Mouse (Mus musculus) MEL (cell line): ENCODE measurements around the gene Celf2. TPM values are rescaled to one million over a fixed set of nuclear protein-coding genes. Genes with fewer than 3 reads are reported as not detected.

Source experiments
- DNase-seq: peaks from one replicate; pipeline ENCODE4 v3.0.0; 2011; ENCODE audit warnings: low read depth, low spot score
- H3K27ac ChIP-seq: 2 replicates; pipeline ENCODE4 v1.5.1; 2012; ENCODE audit warnings: low read depth, mild to moderate bottlenecking, control low read depth, low read length, moderate library complexity; ENCODE audit not compliant: control insufficient read depth
- H3K27me3 ChIP-seq, 2 experiments: fragments of 150-350 bp in 1 of 2; sonication (generic) in 1 of 2; 2 replicates each; pipeline ENCODE4 v1.6.1; 2012; ENCODE audit warnings: low read length in 2 of 2, mild to moderate bottlenecking in 2 of 2, improper control_type of control experiment in 1 of 2, moderate library complexity in 1 of 2; ENCODE audit not compliant: insufficient read depth in 2 of 2, control insufficient read depth in 1 of 2
- H3K36me3 ChIP-seq, 2 experiments: 2 replicates each; pipeline ENCODE4 v1.6.1; 2012 to 2014; ENCODE audit warnings: low read length in 2 of 2, improper control_type of control experiment in 1 of 2, inconsistent platforms in 1 of 2, mild to moderate bottlenecking in 1 of 2; ENCODE audit not compliant: insufficient read depth in 2 of 2, control insufficient read depth in 1 of 2
- H3K4me1 ChIP-seq, 2 experiments: fragments of 150-350 bp in 1 of 2; sonication (generic) in 1 of 2; 2 replicates each; pipeline ENCODE4 v1.6.1; 2012; ENCODE audit warnings: low read length in 2 of 2, improper control_type of control experiment in 1 of 2, mild to moderate bottlenecking in 1 of 2; ENCODE audit not compliant: insufficient read depth in 2 of 2, control insufficient read depth in 1 of 2
- H3K4me3 ChIP-seq, 2 experiments: fragments of 150-350 bp in 1 of 2; sonication (generic) in 1 of 2; 2 replicates each; pipeline ENCODE4 v1.5.1; 2012; ENCODE audit warnings: low read depth in 2 of 2, low read length in 2 of 2, mild to moderate bottlenecking in 2 of 2, moderate library complexity in 2 of 2, control low read depth in 1 of 2, improper control_type of control experiment in 1 of 2; ENCODE audit not compliant: control insufficient read depth in 1 of 2, insufficient read depth in 1 of 2
- H3K79me2 ChIP-seq: 2 replicates; pipeline ENCODE4 v1.6.1; 2012; ENCODE audit warnings: mild to moderate bottlenecking, low read length, moderate library complexity; ENCODE audit not compliant: control insufficient read depth, poor library complexity, insufficient read depth
- H3K9ac ChIP-seq: 2 replicates; pipeline ENCODE4 v1.6.1; 2012; ENCODE audit warnings: low read depth, mild to moderate bottlenecking, control low read depth, low read length, moderate library complexity; ENCODE audit not compliant: control insufficient read depth, poor library complexity, severe bottlenecking
- H3K9me3 ChIP-seq: fragments of 150-350 bp; sonication (generic); replicated peaks from 2 replicates; pipeline ENCODE4 v1.6.1; 2012; ENCODE audit warnings: mild to moderate bottlenecking, low read length, improper control_type of control experiment, moderate library complexity; ENCODE audit not compliant: insufficient read depth
- BHLHE40 ChIP-seq: IDR thresholded peaks from 2 replicates; pipeline ENCODE4 v1.6.1; 2012; ENCODE audit warnings: low read depth, mild to moderate bottlenecking, inconsistent platforms, low read length, improper control_type of control experiment, borderline replicate concordance
- CHD1 ChIP-seq: IDR thresholded peaks from 2 replicates; pipeline ENCODE4 v1.6.1; 2012; ENCODE audit warnings: low read depth, mild to moderate bottlenecking, inconsistent platforms, low read length, improper control_type of control experiment
- CHD2 ChIP-seq: IDR thresholded peaks from 2 replicates; pipeline ENCODE4 v1.6.1; 2011; ENCODE audit warnings: low read length, improper control_type of control experiment
- ELF1 ChIP-seq: IDR thresholded peaks from 2 replicates; pipeline ENCODE4 v1.6.1; 2014; ENCODE audit warnings: low read depth, mild to moderate bottlenecking, inconsistent platforms, low read length, improper control_type of control experiment, moderate library complexity
- EP300 ChIP-seq, 2 experiments: IDR thresholded peaks; 2 replicates each; pipeline ENCODE4 v1.6.1; 2011; ENCODE audit warnings: improper control_type of control experiment in 2 of 2, low read length in 2 of 2, low read depth in 1 of 2, mild to moderate bottlenecking in 1 of 2
- GATA1 ChIP-seq: IDR thresholded peaks from 2 replicates; pipeline ENCODE4 v1.6.1; 2011; ENCODE audit warnings: low read depth, low read length, improper control_type of control experiment
- HCFC1 ChIP-seq: IDR thresholded peaks from 2 replicates; pipeline ENCODE4 v1.6.1; 2012; ENCODE audit warnings: low read depth, mild to moderate bottlenecking, inconsistent platforms, low read length, improper control_type of control experiment, moderate library complexity
- JUND ChIP-seq: IDR thresholded peaks from 2 replicates; pipeline ENCODE4 v1.6.1; 2011; ENCODE audit warnings: low read depth, mild to moderate bottlenecking, improper control_type of control experiment, low read length
- KAT2A ChIP-seq: conservative IDR thresholded peaks from 2 replicates; pipeline ENCODE4 v1.6.1; 2012; ENCODE audit warnings: low read depth, low read length, improper control_type of control experiment, inconsistent platforms
- MAFK ChIP-seq: IDR thresholded peaks from 2 replicates; pipeline ENCODE4 v1.6.1; 2011; ENCODE audit warnings: low read depth, mild to moderate bottlenecking, low read length, improper control_type of control experiment, borderline replicate concordance
- MAZ ChIP-seq: IDR thresholded peaks from 2 replicates; pipeline ENCODE4 v1.6.1; 2012; ENCODE audit warnings: low read depth, mild to moderate bottlenecking, inconsistent platforms, low read length, improper control_type of control experiment
- MEF2A ChIP-seq: IDR thresholded peaks from 2 replicates; pipeline ENCODE4 v1.6.1; 2014; ENCODE audit warnings: low read depth, mild to moderate bottlenecking, inconsistent platforms, low read length, improper control_type of control experiment; ENCODE audit not compliant: poor library complexity, insufficient replicate concordance, severe bottlenecking; ENCODE audit errors: extremely low read depth
- MXI1 ChIP-seq: IDR thresholded peaks from 2 replicates; pipeline ENCODE4 v1.6.1; 2011; ENCODE audit warnings: mild to moderate bottlenecking, low read depth, low read length, improper control_type of control experiment
- MYC ChIP-seq: IDR thresholded peaks from 2 replicates; pipeline ENCODE4 v1.6.1; 2011; ENCODE audit warnings: low read depth, mild to moderate bottlenecking, low read length, improper control_type of control experiment, moderate library complexity
- POLR2AphosphoS2 ChIP-seq: IDR thresholded peaks from 2 replicates; pipeline ENCODE4 v1.6.1; 2011; ENCODE audit warnings: low read length, improper control_type of control experiment
- POLR2AphosphoS5 ChIP-seq: IDR thresholded peaks from 2 replicates; pipeline ENCODE4 v1.6.1; 2012; ENCODE audit warnings: low read depth, borderline replicate concordance, mild to moderate bottlenecking, inconsistent platforms, low read length, moderate library complexity, mixed read lengths
- RAD21 ChIP-seq: IDR thresholded peaks from 2 replicates; pipeline ENCODE4 v1.6.1; 2011; ENCODE audit warnings: mild to moderate bottlenecking, low read depth, low read length, improper control_type of control experiment
- RCOR1 ChIP-seq: IDR thresholded peaks from 2 replicates; pipeline ENCODE4 v1.6.1; 2012; ENCODE audit warnings: low read depth, mild to moderate bottlenecking, inconsistent platforms, low read length, improper control_type of control experiment
- TBP ChIP-seq: IDR thresholded peaks from 2 replicates; pipeline ENCODE4 v1.8.0; 2011; ENCODE audit warnings: low read depth, low read length, improper control_type of control experiment
- USF2 ChIP-seq, 2 experiments: IDR thresholded peaks; 2 replicates each; pipeline ENCODE4 v1.6.1; 2011 to 2012; ENCODE audit warnings: improper control_type of control experiment in 2 of 2, low read length in 2 of 2, borderline replicate concordance in 1 of 2, inconsistent platforms in 1 of 2, low read depth in 1 of 2, mild to moderate bottlenecking in 1 of 2; ENCODE audit not compliant: insufficient read depth in 1 of 2
- ZC3H11A ChIP-seq: IDR thresholded peaks from 2 replicates; pipeline ENCODE4 v1.6.1; 2012; ENCODE audit warnings: low read depth, mild to moderate bottlenecking, inconsistent platforms, low read length, improper control_type of control experiment
- ZKSCAN1 ChIP-seq: IDR thresholded peaks from 2 replicates; pipeline ENCODE4 v1.6.1; 2012; ENCODE audit warnings: low read depth, mild to moderate bottlenecking, inconsistent platforms, low read length, improper control_type of control experiment, moderate library complexity
- polyA plus RNA-seq, 2 experiments: library from polyadenylated mRNA; stranded (reverse) in 1 of 2; unstranded in 1 of 2; fragments of >175 nt in 1 of 2; fragments of >200 nt in 1 of 2; gene quantifications; 2 replicates each; pipeline versions ENCODE4 v1.2.1 to v1.2.4; 2012; ENCODE audit warnings: low replicate concordance in 2 of 2, low read depth in 1 of 2; ENCODE audit not compliant: insufficient read length in 2 of 2, insufficient read depth in 1 of 2, missing spikeins in 1 of 2
- total RNA-seq: library from RNA; depleted of rRNA; stranded (reverse); fragments of 300-350 nt; gene quantifications from 2 replicates; pipeline ENCODE4 v1.2.3, GENCODE M21; 2012

The Celf2 gene
- total and polyA plus RNA-seq, 3 experiments, result 8.9 to 16.7 TPM; not detected in 1

- no peak overlapping the region for H3K4me3 ChIP-seq
- H3K27me3 ChIP-seq, result no peaks in the 10 kb centered on the region
- TF ChIP-seq USF2 (IDR thresholded peaks at IDR 0.05; ENCODE audit: borderline replicate concordance in 1 of 2, insufficient read depth in 1 of 2, low read depth in 1 of 2, low read length in 2 of 2) (no peak), MAFK (no peak), MAZ (no peak), TBP (no peak), ELF1 (no peak), EP300 (IDR thresholded peaks at IDR 0.05; ENCODE audit: low read depth in 1 of 2, low read length in 2 of 2) (no peak), BHLHE40 (no peak), HCFC1 (no peak), GATA1 (no peak), KAT2A (no peak)
- TF ChIP-seq, all 39 proteins: peak for 0
- Histone ChIP-seq H3K9me3 (no peaks in the 10 kb centered on the region), H3K27ac (no peak overlapping the region), H3K9ac (no peak overlapping the region), H3K36me3 (no peaks in the 10 kb centered on the region), H3K79me2 (no peaks in the 10 kb centered on the region), H3K4me1 (no peaks in the 10 kb centered on the region)
- DNase-seq, result no peak
These were observed 453.4 kb downstream of the Celf2 start for GRCm38 (mm10) chr2:7055958-7056357.

DNA sequence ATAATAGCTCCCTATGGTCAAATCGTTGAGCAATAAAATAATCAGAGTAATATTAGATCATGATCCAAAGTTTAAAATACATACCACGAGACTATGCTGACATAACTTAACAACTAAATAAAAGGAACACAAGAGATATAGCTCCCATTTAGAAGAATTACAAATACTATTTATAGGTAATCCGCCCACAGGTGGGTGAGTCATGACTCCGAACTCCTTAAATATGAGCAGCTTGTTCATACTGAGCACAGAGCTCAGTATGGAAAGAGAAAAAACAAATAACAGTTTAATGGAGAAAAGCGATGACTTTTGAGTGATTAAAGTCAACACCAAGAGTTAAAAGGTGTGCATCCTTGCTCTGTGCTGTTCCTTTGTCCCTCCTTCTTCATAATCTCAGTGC, 458.3 kb downstream of the Celf2 start:
- Histone ChIP-seq H3K27me3 (no peaks in the 10 kb centered on the region), H3K9ac (no peak overlapping the region), H3K36me3 (no peaks in the 10 kb centered on the region), H3K4me3 (no peak overlapping the region), H3K4me1 (no peaks in the 10 kb centered on the region), H3K27ac (no peak overlapping the region), H3K79me2 (no peaks in the 10 kb centered on the region), H3K9me3 (no peaks in the 10 kb centered on the region)
- no peak for TF ChIP-seq MYC
- TF ChIP-seq CHD1, result no peak
- no peak for TF ChIP-seq ZC3H11A
- no peak for TF ChIP-seq ZKSCAN1
- no peak for TF ChIP-seq MXI1
- TF ChIP-seq JUND, result no peak
- TF ChIP-seq POLR2AphosphoS5, result no peak
- no peak for TF ChIP-seq RAD21
- TF ChIP-seq POLR2AphosphoS2, result no peak
- no peak for TF ChIP-seq RCOR1
- no peak for TF ChIP-seq GATA1
- no peak for TF ChIP-seq CHD2
- no peak for TF ChIP-seq MEF2A
- DNase-seq, result no peak
